Mouse (Mus musculus) spleen, adult 2 months (tissue): ENCODE results near the gene Klhdc3.

ENCODE experiments used
- CTCF ChIP-seq: fragments of 200-500 bp; IDR thresholded peaks from 2 replicates; pipeline ENCODE4 v1.5.1; 2011; ENCODE audit warnings: mild to moderate bottlenecking, inconsistent platforms; ENCODE audit not compliant: insufficient read depth, insufficient read length, insufficient replicate concordance; ENCODE audit errors: extremely low read depth
- POLR2A ChIP-seq: fragments of 200-500 bp; IDR thresholded peaks from 2 replicates; pipeline ENCODE4 v1.6.1; 2011; ENCODE audit warnings: low read depth, low read length, inconsistent platforms

DNA sequence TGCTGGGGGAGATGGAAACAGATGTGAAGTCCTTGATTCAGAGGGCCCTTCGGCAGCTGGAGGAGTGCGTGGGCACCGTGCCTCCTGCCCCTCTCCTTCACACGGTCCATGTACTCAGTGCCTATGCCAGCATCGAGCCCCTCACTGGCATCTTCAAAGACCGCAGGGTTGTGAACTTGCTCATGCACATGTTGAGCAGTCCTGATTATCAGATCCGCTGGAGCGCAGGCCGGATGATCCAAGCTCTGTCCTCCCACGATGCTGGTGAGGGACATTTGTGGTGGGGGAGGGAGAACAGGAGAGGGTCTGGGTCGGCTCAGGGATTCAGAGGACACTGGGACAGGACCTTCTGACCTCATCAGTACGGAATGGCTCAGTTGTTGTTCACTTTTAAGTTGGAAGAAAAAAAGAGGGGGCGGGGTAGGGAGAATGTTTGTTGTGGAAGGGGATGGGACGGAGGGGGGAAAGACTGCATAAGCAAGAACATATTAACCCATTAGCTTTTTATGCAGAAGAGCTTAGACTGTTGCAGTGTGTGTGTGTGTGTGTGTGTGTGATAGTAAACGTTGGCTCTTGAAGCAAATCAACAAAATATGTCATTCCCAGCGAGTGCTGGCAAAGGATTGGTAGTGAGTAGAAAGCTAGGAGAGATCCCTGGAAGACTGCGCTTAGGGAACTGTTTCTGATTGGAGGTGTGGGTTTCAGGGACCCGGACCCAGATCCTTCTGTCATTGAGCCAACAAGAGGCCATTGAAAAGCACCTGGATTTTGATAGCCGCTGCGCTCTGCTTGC is 28.8 kb downstream of the Klhdc3 start:
- TF ChIP-seq POLR2A: no peak
- TF ChIP-seq CTCF: no peak
